Mouse (Mus musculus) adrenal gland, adult (tissue): ENCODE measurements around the gene Cnnm4.

Experiments used
- DNase-seq, 2 experiments: peaks; one replicate each; pipeline ENCODE4 v3.0.0; 2022 to 2023; ENCODE audit warnings: low spot score in 1 of 2; ENCODE audit not compliant: inconsistent age in 2 of 2

Cnnm4 gene

GRCm38 (mm10) chr1:36540132-36540531 is 68.7 kb downstream of the Cnnm4 start:
- DNase-seq = no peak

- DNase-seq = no peak
Measured at GRCm38 (mm10) chr1:36540807-36541206, 69.4 kb downstream of the Cnnm4 start.

GRCm38 (mm10) chr1:36541844-36542243 is 70.4 kb downstream of the Cnnm4 start:
- DNase-seq = peak in 1 of 2 experiments; percentile 56

GRCm38 (mm10) chr1:36542925-36543324 is 71.5 kb downstream of the Cnnm4 start:
- DNase-seq = no peak

- peak in 1 of 2 experiments; percentile 73 for DNase-seq
Measured at GRCm38 (mm10) chr1:36545382-36545781, 74.0 kb downstream of the Cnnm4 start.

GRCm38 (mm10) chr1:36545845-36546600 is 74.6 kb downstream of the Cnnm4 start:
- peak in 1 of 2 experiments; percentile 70 for DNase-seq

- peak; percentile 98 to 99 for DNase-seq
Measured at GRCm38 (mm10) chr1:36546888-36547471, 75.6 kb downstream of the Cnnm4 start, which contains the start of gene Ankrd39. TSS of gene Ankrd39 (minus strand) at chr1:36547445.

- peak; percentile 48 to 68 for DNase-seq
Measured at GRCm38 (mm10) chr1:36547981-36548598, 76.7 kb downstream of the Cnnm4 start.

- DNase-seq = no peak
Measured at GRCm38 (mm10) chr1:36548771-36549170, 77.4 kb downstream of the Cnnm4 start.

GRCm38 (mm10) chr1:36549491-36549890 is 78.1 kb downstream of the Cnnm4 start:
- DNase-seq = no peak

GRCm38 (mm10) chr1:36550075-36550863 is 78.8 kb downstream of the Cnnm4 start:
- DNase-seq = peak in 1 of 2 experiments; percentile 38

- no peak for DNase-seq
Measured at GRCm38 (mm10) chr1:36551904-36552303, 80.5 kb downstream of the Cnnm4 start.

GRCm38 (mm10) chr1:36552506-36552905 is 81.1 kb downstream of the Cnnm4 start:
- no peak for DNase-seq

GRCm38 (mm10) chr1:36554633-36555399 is 83.4 kb downstream of the Cnnm4 start:
- DNase-seq = peak; percentile 64 to 75

GRCm38 (mm10) chr1:36555798-36556395 is 84.5 kb downstream of the Cnnm4 start:
- DNase-seq = peak; percentile 50 to 69

GRCm38 (mm10) chr1:36556553-36557456 is 85.4 kb downstream of the Cnnm4 start:
- DNase-seq = peak; percentile 91 to 97

GRCm38 (mm10) chr1:36557457-36558011 is 86.1 kb downstream of the Cnnm4 start:
- DNase-seq = peak; percentile 89 to 94
